Mouse (Mus musculus) embryo, embryonic 10 days (tissue): ENCODE measurements around the gene Plekho1.
A peak's percentile ranks its signal among the peaks of the same experiment; 100 is the strongest.

Source experiments
- DNase-seq: peaks from one replicate; pipeline ENCODE4 v3.0.0-alpha.2; 2015; ENCODE audit warnings: low spot score

Plekho1 gene

GRCm38 (mm10) chr3:95950763-95951551 is 44.8 kb downstream of the Plekho1 start:
- peak; percentile 96 for DNase-seq

GRCm38 (mm10) chr3:95948325-95948724 is 47.5 kb downstream of the Plekho1 start:
- DNase-seq: no peak

- DNase-seq: no peak
Observed at GRCm38 (mm10) chr3:95945731-95946240, 50.0 kb downstream of the Plekho1 start.

- no peak for DNase-seq
Observed at GRCm38 (mm10) chr3:95944742-95945141, 51.1 kb downstream of the Plekho1 start.

GRCm38 (mm10) chr3:95943226-95943625 is 52.6 kb downstream of the Plekho1 start:
- DNase-seq: no peak

- DNase-seq: no peak
Observed at GRCm38 (mm10) chr3:95942749-95943148, 53.1 kb downstream of the Plekho1 start.

- DNase-seq: peak; percentile 46
Observed at GRCm38 (mm10) chr3:95938835-95939234, 57.0 kb downstream of the Plekho1 start.
